Mouse (Mus musculus): Measurements from ENCODE around the gene Psma2. TPM values are rescaled to one million over a fixed set of nuclear protein-coding genes. Genes with fewer than 3 reads are reported as not detected.

Psma2 gene
- polyA plus RNA-seq, 1 experiment from 2014 or later = 209 TPM

DNA sequence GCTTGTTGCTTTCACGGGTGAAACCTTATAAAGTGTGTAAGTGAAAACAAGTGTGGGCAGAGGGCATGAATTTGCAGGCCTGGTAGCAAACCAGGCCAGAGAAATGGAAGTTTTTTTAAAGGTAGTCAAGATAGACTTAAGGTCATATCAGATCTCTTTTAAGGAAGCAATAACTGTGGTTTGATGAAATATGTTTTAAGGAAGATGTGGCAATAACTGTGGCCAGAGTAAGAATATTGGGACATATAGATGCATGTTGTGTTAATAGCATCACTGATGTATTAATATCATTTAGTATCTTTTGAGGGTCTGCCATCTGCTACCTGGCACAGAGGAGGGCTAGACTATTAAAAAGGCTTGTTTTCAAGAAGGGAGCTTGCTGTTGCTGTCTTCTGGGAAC is 27.0 kb downstream of the Psma2 start:
- Histone ChIP-seq H3K27ac (ENCODE audit: low read length) (no peak overlapping the region), H3K27me3 (replicated peaks; ENCODE audit: control insufficient read depth, insufficient read depth, low read length) (no peaks in the 10 kb centered on the region), H3K36me3 (ENCODE audit: control insufficient read depth, insufficient read depth, low read length) (0 out of 2 replicates have a peak, but pooled peaks cover 8% of the 10 kb centered on the region), H3K9me3 (ENCODE audit: control insufficient read depth, low read length) (no peaks in the 10 kb centered on the region), H3K4me1 (ENCODE audit: control insufficient read depth, insufficient read depth, low read length) (no peaks in the 10 kb centered on the region), H3K4me2 (ENCODE audit: low read depth, low read length) (no peak overlapping the region), H3K9ac (ENCODE audit: low read depth, low read length) (no peak overlapping the region), H3K4me3 (ENCODE audit: low read length) (no peak overlapping the region)
- no peak for ATAC-seq
- 56% methylated on average over 1 of the region's 1 CpGs for WGBS

DNA sequence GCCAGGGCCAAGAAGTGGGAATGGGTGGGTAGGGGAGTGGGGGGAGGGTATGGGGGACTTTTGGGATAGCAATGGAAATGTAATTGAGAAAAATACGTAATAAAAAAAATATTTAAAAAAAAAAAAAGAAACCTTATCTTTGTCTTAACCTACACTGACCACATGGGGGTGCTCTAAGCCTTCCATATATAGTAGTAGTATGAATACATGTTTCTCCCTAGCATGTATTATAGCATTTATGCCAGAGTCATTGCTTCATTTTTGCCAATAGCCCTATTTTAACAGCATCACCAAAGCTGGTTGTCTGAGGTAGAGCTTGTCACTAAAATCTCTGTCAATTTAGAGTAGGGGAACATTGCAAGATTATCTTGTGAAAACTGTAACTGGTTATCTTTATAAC is 36.3 kb downstream of the Psma2 start:
- Histone ChIP-seq H3K27ac (ENCODE audit: low read length) (no peak overlapping the region), H3K36me3 (ENCODE audit: control insufficient read depth, insufficient read depth, low read length) (no peaks in the 10 kb centered on the region), H3K9me3 (ENCODE audit: control insufficient read depth, low read length) (no peaks in the 10 kb centered on the region), H3K4me2 (ENCODE audit: low read depth, low read length) (no peak overlapping the region), H3K4me3 (ENCODE audit: low read length) (no peak overlapping the region), H3K27me3 (replicated peaks; ENCODE audit: control insufficient read depth, insufficient read depth, low read length) (no peaks in the 10 kb centered on the region), H3K9ac (ENCODE audit: low read depth, low read length) (no peak overlapping the region), H3K4me1 (ENCODE audit: control insufficient read depth, insufficient read depth, low read length) (no peaks in the 10 kb centered on the region)
- 13% methylated on average over 1 of the region's 1 CpGs for WGBS
- ATAC-seq = no peak

DNA sequence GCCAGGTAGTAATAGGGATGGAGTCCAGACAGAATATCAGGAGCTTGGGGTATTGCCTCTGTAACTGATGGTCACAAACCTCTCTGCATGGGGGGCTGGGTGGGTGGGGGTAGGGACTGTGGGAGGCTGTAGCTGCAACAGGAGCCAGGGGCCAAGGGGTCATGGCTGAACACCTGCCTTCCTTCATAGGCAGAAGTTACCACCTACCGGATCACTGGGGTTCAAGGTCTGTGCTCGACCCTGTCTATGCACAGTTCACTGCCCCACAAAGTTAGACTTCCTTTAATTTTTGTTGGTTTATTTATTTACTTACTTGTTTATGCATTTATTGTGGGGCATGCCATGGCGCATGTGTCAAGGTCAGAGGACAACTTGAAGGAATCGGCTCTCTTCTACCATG is 54.1 kb downstream of the Psma2 start:
- no peaks in the 10 kb centered on the region for H3K36me3 ChIP-seq (ENCODE audit: control insufficient read depth, insufficient read depth, low read length)
- no peak overlapping the region for H3K4me2 ChIP-seq (ENCODE audit: low read depth, low read length)
- H3K9me3 ChIP-seq (ENCODE audit: control insufficient read depth, low read length) = no peaks in the 10 kb centered on the region
- H3K27ac ChIP-seq (ENCODE audit: low read length) = no peak overlapping the region
- H3K27me3 ChIP-seq (replicated peaks; ENCODE audit: control insufficient read depth, insufficient read depth, low read length) = no peaks in the 10 kb centered on the region
- no peak overlapping the region for H3K4me3 ChIP-seq (ENCODE audit: low read length)
- H3K4me1 ChIP-seq (ENCODE audit: control insufficient read depth, insufficient read depth, low read length) = no peaks in the 10 kb centered on the region
- no peak overlapping the region for H3K9ac ChIP-seq (ENCODE audit: low read depth, low read length)
- WGBS = 79% methylated on average over 4 of the region's 4 CpGs
- ATAC-seq = no peak

DNA sequence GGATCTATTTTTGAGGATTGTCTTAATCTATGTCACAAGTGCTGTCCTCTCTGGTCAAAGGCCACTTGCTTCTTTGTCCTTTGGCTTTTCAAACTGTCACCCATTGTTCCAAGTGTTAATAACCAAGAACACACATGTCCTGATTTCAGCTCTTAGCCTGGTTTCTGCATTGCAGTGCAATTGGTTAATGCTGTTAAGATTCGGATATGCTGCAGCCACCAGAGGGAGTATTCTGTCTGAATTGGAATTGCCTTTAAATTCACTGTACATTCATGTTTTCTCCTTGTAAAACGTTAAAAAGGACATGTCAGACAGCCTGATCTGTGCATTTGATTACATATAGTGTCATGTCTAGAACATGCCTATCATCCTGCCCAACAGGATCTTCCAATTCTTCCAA is 57.3 kb downstream of the Psma2 start:
- 25% methylated on average over 2 of the region's 2 CpGs for WGBS
- Histone ChIP-seq H3K9ac (ENCODE audit: low read depth, low read length) (no peak overlapping the region), H3K9me3 (ENCODE audit: control insufficient read depth, low read length) (no peaks in the 10 kb centered on the region), H3K4me1 (ENCODE audit: control insufficient read depth, insufficient read depth, low read length) (no peaks in the 10 kb centered on the region), H3K27ac (ENCODE audit: low read length) (no peak overlapping the region), H3K27me3 (replicated peaks; ENCODE audit: control insufficient read depth, insufficient read depth, low read length) (no peaks in the 10 kb centered on the region), H3K4me3 (ENCODE audit: low read length) (no peak overlapping the region), H3K36me3 (ENCODE audit: control insufficient read depth, insufficient read depth, low read length) (no peaks in the 10 kb centered on the region), H3K4me2 (ENCODE audit: low read depth, low read length) (no peak overlapping the region)
- ATAC-seq = no peak

DNA sequence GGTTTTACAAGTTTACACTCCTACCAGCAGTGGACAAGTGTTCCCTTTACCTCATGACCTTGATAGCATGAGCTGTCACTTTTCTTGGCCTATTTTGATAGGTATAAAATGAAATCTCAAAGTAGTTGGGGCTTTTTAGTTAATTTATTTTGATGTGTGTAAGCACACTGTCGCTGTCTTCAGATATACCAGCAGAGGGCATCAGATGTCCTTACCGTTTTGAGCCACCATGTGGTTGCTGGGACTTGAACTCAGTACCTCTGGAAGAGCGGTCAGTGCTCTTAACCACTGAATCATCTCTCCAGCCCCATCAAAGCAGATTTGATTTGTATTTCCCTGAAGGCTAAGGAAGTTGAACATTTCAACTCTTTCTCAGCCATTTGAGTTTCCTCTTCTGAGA is 75.9 kb downstream of the Psma2 start:
- 71% methylated on average over 3 of the region's 3 CpGs for WGBS
- Histone ChIP-seq H3K27ac (ENCODE audit: low read length) (no peak overlapping the region), H3K9me3 (ENCODE audit: control insufficient read depth, low read length) (no peaks in the 10 kb centered on the region), H3K4me3 (ENCODE audit: low read length) (no peak overlapping the region), H3K36me3 (ENCODE audit: control insufficient read depth, insufficient read depth, low read length) (no peaks in the 10 kb centered on the region), H3K4me2 (ENCODE audit: low read depth, low read length) (no peak overlapping the region), H3K4me1 (ENCODE audit: control insufficient read depth, insufficient read depth, low read length) (no peaks in the 10 kb centered on the region), H3K9ac (ENCODE audit: low read depth, low read length) (no peak overlapping the region), H3K27me3 (replicated peaks; ENCODE audit: control insufficient read depth, insufficient read depth, low read length) (no peaks in the 10 kb centered on the region)
- no peak for ATAC-seq

DNA sequence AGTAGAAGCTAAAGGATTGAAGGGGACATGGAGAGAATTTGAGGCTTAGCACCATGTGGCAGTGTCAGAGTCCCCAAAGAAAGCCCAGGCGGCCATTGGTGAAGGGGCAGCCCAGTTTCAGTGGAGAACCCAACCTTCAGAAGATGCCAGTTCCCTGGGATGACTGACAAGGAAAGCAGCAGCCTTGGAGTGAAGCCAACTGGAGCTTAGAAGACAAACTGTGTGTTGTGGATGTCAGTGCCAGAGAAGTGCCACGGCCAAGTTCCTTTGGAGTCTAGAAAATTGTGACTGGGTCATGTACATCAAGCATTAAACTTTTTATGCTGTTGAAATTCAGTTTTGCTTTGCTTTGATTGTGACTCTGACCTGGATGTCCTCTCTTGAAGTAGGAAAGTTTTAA is 103.8 kb downstream of the Psma2 start:
- Histone ChIP-seq H3K9ac (ENCODE audit: low read depth, low read length) (no peak overlapping the region), H3K4me2 (ENCODE audit: low read depth, low read length) (no peak overlapping the region), H3K4me3 (ENCODE audit: low read length) (no peak overlapping the region), H3K27me3 (replicated peaks; ENCODE audit: control insufficient read depth, insufficient read depth, low read length) (no peaks in the 10 kb centered on the region), H3K36me3 (ENCODE audit: control insufficient read depth, insufficient read depth, low read length) (no peaks in the 10 kb centered on the region), H3K9me3 (ENCODE audit: control insufficient read depth, low read length) (no peaks in the 10 kb centered on the region), H3K27ac (ENCODE audit: low read length) (no peak overlapping the region), H3K4me1 (ENCODE audit: control insufficient read depth, insufficient read depth, low read length) (no peaks in the 10 kb centered on the region)
- no peak for ATAC-seq
- 72% methylated on average over 2 of the region's 2 CpGs for WGBS

DNA sequence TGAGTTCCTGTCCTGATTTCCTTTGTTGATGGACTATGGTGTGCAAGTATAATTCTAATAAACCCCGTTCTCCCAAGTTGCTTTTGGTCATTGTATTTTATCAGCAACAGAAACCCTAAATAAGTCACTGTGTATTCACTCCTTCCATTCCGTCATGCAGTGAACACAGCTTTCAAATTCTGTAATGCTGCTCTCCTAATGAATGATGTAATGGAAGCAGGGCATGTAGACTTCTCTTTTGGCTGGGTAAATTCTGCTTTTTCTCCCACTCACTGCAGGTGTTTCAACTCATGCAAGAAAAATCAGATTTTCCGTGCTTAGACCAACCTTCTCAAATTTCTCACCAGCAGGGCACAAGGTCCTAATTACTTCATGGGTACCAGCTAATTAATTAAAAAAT is 104.7 kb downstream of the Psma2 start:
- Histone ChIP-seq H3K27me3 (replicated peaks; ENCODE audit: control insufficient read depth, insufficient read depth, low read length) (no peaks in the 10 kb centered on the region), H3K36me3 (ENCODE audit: control insufficient read depth, insufficient read depth, low read length) (no peaks in the 10 kb centered on the region), H3K4me3 (ENCODE audit: low read length) (no peak overlapping the region), H3K4me2 (ENCODE audit: low read depth, low read length) (no peak overlapping the region), H3K4me1 (ENCODE audit: control insufficient read depth, insufficient read depth, low read length) (no peaks in the 10 kb centered on the region), H3K9me3 (ENCODE audit: control insufficient read depth, low read length) (no peaks in the 10 kb centered on the region), H3K9ac (ENCODE audit: low read depth, low read length) (no peak overlapping the region), H3K27ac (ENCODE audit: low read length) (no peak overlapping the region)
- ATAC-seq = no peak
- WGBS = 73% methylated on average over 3 of the region's 3 CpGs

Other genes starting within 250 kb of the Psma2 start
- gene Hecw1, start 90.0 kb upstream of the Psma2 start, polyA plus RNA-seq (2015; fragmentation: Nextera tagmentation; extraction: Ambion mirVana) = 0.55 and 0.70 TPM in 2 replicates
- 114 and 121 TPM in 2 replicates for gene Mrpl32, start 75 bp upstream of the Psma2 start, polyA plus RNA-seq (2015; fragmentation: Nextera tagmentation; extraction: Ambion mirVana)
- gene AW209491, start 16.9 kb downstream of the Psma2 start, polyA plus RNA-seq (2015; fragmentation: Nextera tagmentation; extraction: Ambion mirVana) = 23.0 and 25.6 TPM in 2 replicates

Data from intestine, embryonic 16.5 days (tissue).